ENCODE assay signal across 12 mouse cellular contexts in genomic region chr15:77523186-77523843, GRCm38 (mm10). TPM values are rescaled to one million over a fixed set of nuclear protein-coding genes. Genes with fewer than 3 reads are reported as not detected.
DNase-seq lines count a peak whose midpoint lies in the region; ATAC-seq lines count a peak whose summit lies in the region.
"Not testable (repeated sequence)": the region's sequence is repeated elsewhere in the genome, so short reads cannot be mapped to it uniquely, and the experiment has no call there.
"Had no signal": no experiment of that assay in that cellular context is flagged by ENCODE, and none has a peak within 500 bp of the region (broad histone marks: within the 10 kb centered on the region; RNA-seq: fewer than 3 reads in every experiment).

No protein-coding gene starts in this region.

- not testable (repeated sequence) for H3K27ac ChIP-seq in hindbrain, embryonic 11.5 days (ENCODE audit: low read depth, low read length)

- peak; percentile 20 for DNase-seq in Muller cell, postnatal 12 days (ENCODE audit: inconsistent ontology term)
- peak; percentile 16 for DNase-seq in cerebellum, adult 9-10 months
- peak; percentile 14 to 50 for DNase-seq in frontal cortex, postnatal 36 days (ENCODE audit: low spot score in 2 of 2)
- peak; percentile 63 for DNase-seq in hindbrain, embryonic 11.5 days (ENCODE audit: low spot score)
- DNase-seq in layer of hippocampus, adult 9-11 months: peak; percentile 9
- peak; percentile 73 for DNase-seq in lung, postnatal 10 days
- DNase-seq in right cerebral cortex, postnatal 10 days (ENCODE audit: low spot score in 2 of 2): peak; percentile 37 to 62
- peak; percentile 61 for DNase-seq in urinary bladder, postnatal 14 days (ENCODE audit: low spot score)

- H3K4me2 ChIP-seq in hindbrain, embryonic 11.5 days (replicated peaks; ENCODE audit: low read depth, low read length): not testable (repeated sequence)

- not testable (repeated sequence) for H3K4me3 ChIP-seq in hindbrain, embryonic 11.5 days (ENCODE audit: low read depth, low read length)

- ATAC-seq in hindbrain, embryonic 11.5 days (ENCODE audit: low FRiP score): not testable (repeated sequence)

- not testable (repeated sequence) for H3K27me3 ChIP-seq in hindbrain, embryonic 11.5 days (ENCODE audit: control insufficient read depth, insufficient read depth, low read length)

- not testable (repeated sequence) for H3K4me1 ChIP-seq in hindbrain, embryonic 11.5 days (replicated peaks; ENCODE audit: control insufficient read depth, insufficient read depth, low read length)

- not testable (repeated sequence) for H3K36me3 ChIP-seq in hindbrain, embryonic 11.5 days (ENCODE audit: control insufficient read depth, insufficient read depth, low read length)

- WGBS in hindbrain, embryonic 11.5 days: 13% methylated on average over 6 of the region's 6 CpGs

- not testable (repeated sequence) for H3K9me3 ChIP-seq in hindbrain, embryonic 11.5 days (ENCODE audit: control insufficient read depth, low read length)

- H3K9ac ChIP-seq in hindbrain, embryonic 11.5 days (ENCODE audit: low read depth, low read length): not testable (repeated sequence)

RNA-seq across cellular contexts. Expression of gene Apol7c, which starts 9.8 kb away (rescaled TPM):
- polyA plus RNA-seq in hindbrain, embryonic 11.5 days (2014; fragmentation: Nextera tagmentation; extraction: Ambion mirVana): not detected in 2 replicates
- polyA plus RNA-seq: forebrain, embryonic 12.5 days; kidney, embryonic 16.5 days; midbrain, embryonic 13.5 days had no signal

RNA-seq across cellular contexts. Expression of gene Apol11a, which starts 15.2 kb away (rescaled TPM):
- not detected in 2 replicates for polyA plus RNA-seq in hindbrain, embryonic 11.5 days (2014; fragmentation: Nextera tagmentation; extraction: Ambion mirVana)
- polyA plus RNA-seq: forebrain, embryonic 12.5 days; kidney, embryonic 16.5 days; midbrain, embryonic 13.5 days; stomach, embryonic 14.5 days had no signal

RNA-seq across cellular contexts. Expression of gene 1700025B11Rik, which starts 38.4 kb away (rescaled TPM):
- not detected in 2 replicates for polyA plus RNA-seq in hindbrain, embryonic 11.5 days (2014; fragmentation: Nextera tagmentation; extraction: Ambion mirVana)
- polyA plus RNA-seq: forebrain, embryonic 12.5 days; kidney, embryonic 16.5 days; midbrain, embryonic 13.5 days; stomach, embryonic 14.5 days had no signal

RNA-seq across cellular contexts. Expression of gene Apol10a, which starts 46.5 kb away (rescaled TPM):
- polyA plus RNA-seq in hindbrain, embryonic 11.5 days (2014; fragmentation: Nextera tagmentation; extraction: Ambion mirVana): not detected in 2 replicates
- polyA plus RNA-seq: forebrain, embryonic 12.5 days; kidney, embryonic 16.5 days; midbrain, embryonic 13.5 days; stomach, embryonic 14.5 days had no signal

Comparison
In these comparisons a context has a peak if more than half of its experiments do, and no peak if none do; other contexts are left out.
1. DNase-seq: peak in every context shown above with its lines; median percentile 73 in lung, postnatal 10 days; 63 in hindbrain, embryonic 11.5 days; 61 in urinary bladder, postnatal 14 days; 50 in right cerebral cortex, postnatal 10 days; 32 in frontal cortex, postnatal 36 days; 20 in Muller cell, postnatal 12 days; 16 in cerebellum, adult 9-10 months; 9 in layer of hippocampus, adult 9-11 months.